Mouse (Mus musculus) midbrain, embryonic 13.5 days (tissue): ENCODE data around the gene Pfdn4. TPM values are rescaled to one million over a fixed set of nuclear protein-coding genes. Genes with fewer than 3 reads are reported as not detected.

Experiments
- ATAC-seq: fragments of 200-750 bp; cut with Nextera tagmentation; 2 replicates; pipeline ENCODE4 v1.8.0; 2017; ENCODE audit warnings: mild to moderate bottlenecking, moderate TSS enrichment, moderate library complexity
- H3K27ac ChIP-seq: fragments of 300-500 bp; sonication (generic); 2 replicates; pipeline ENCODE4 v1.5.1; 2015; ENCODE audit warnings: inconsistent platforms, mild to moderate bottlenecking, moderate library complexity
- H3K27me3 ChIP-seq: fragments of 300-500 bp; sonication (generic); 2 replicates; pipeline ENCODE4 v1.6.1; 2015; ENCODE audit warnings: mild to moderate bottlenecking, inconsistent platforms
- H3K36me3 ChIP-seq: fragments of 300-500 bp; sonication (generic); 2 replicates; pipeline ENCODE4 v1.6.1; 2015; ENCODE audit warnings: mild to moderate bottlenecking, inconsistent platforms
- H3K4me1 ChIP-seq: fragments of 300-500 bp; sonication (generic); replicated peaks from 2 replicates; pipeline ENCODE4 v1.6.1; 2015; ENCODE audit warnings: inconsistent platforms
- H3K4me2 ChIP-seq: fragments of 300-500 bp; sonication (generic); replicated peaks from 2 replicates; pipeline ENCODE4 v1.6.1; 2015; ENCODE audit warnings: moderate library complexity, mild to moderate bottlenecking, inconsistent platforms
- H3K4me3 ChIP-seq: fragments of 300-500 bp; sonication (generic); replicated peaks from 2 replicates; pipeline ENCODE4 v1.5.1; 2015; ENCODE audit warnings: mild to moderate bottlenecking, inconsistent platforms
- H3K9ac ChIP-seq: fragments of 300-500 bp; sonication (generic); replicated peaks from 2 replicates; pipeline ENCODE4 v1.6.1; 2015; ENCODE audit warnings: mild to moderate bottlenecking, inconsistent platforms
- H3K9me3 ChIP-seq: fragments of 300-500 bp; sonication (generic); 2 replicates; pipeline ENCODE4 v1.6.1; 2016; ENCODE audit warnings: mild to moderate bottlenecking, inconsistent platforms
- WGBS: fragments of 180-500 bp; shearing (Covaris S2); methylation state at CpG from one replicate; pipeline ENCODE4 v1.1.7; 2015; 5-methylcytosine and 5-hydroxymethylcytosine counted together
- polyA plus RNA-seq: library from polyadenylated mRNA; unstranded; fragments of >200 nt; fragmentation: Nextera tagmentation; extraction: Ambion mirVana; gene quantifications from 2 replicates; pipeline ENCODE4 v1.2.1, GENCODE M21; 2015

The Pfdn4 gene
- polyA plus RNA-seq, 1 experiment from 2014 or later: 127 TPM

DNA sequence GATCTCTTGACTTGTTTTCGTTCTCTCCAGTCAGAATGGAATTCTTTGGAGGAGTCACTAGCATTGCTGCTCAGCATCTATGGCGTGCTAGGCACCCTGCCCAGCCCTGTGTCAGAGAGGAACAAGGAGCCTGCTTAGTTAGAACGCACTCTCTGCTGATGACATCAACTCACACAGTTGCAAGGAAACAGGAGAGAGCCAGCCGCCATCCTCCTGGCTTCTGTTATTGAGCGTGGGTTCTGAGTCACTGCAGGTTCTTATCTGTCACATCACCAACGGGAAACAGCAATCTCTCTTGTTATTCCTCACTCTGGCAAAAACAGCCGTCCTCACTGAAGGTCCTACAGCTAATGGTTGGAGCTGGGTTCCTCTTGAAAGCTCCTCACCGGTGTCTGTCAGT lies 7.1 kb downstream of the Pfdn4 start:
- WGBS: 71% methylated on average over 8 of the region's 8 CpGs
- H3K4me3 ChIP-seq: no peak overlapping the region
- H3K36me3 ChIP-seq: no peaks in the 10 kb centered on the region
- H3K27me3 ChIP-seq: peaks cover 24% of the 10 kb centered on the region
- no peak overlapping the region for H3K9ac ChIP-seq
- H3K4me1 ChIP-seq: peaks cover 5% of the 10 kb centered on the region; the same call in 1 of the 2 replicates
- H3K4me2 ChIP-seq: no peak overlapping the region
- H3K27ac ChIP-seq: no peak overlapping the region
- no peak for ATAC-seq
- H3K9me3 ChIP-seq: no peaks in the 10 kb centered on the region

DNA sequence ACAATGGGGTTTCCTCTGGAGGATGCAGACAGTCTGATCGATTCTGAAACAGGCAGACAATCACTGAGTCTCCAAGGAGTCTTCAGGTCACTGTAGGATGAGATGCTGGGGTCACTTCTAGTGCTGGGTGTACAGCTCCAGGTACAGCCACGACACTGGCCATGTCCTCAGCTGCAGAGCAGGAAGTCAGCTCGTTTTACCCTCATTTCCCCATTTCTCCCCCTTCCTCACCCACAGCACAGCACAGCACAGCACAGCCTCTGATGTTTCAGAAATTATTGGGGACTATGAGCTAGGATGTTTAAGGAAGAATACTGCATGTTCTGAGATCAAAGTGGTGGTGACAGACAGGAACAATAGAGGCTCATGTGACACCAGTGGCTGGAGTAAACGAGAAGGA lies 7.8 kb downstream of the Pfdn4 start:
- Histone ChIP-seq H3K27ac (no peak overlapping the region), H3K4me1 (peaks cover 10% of the 10 kb centered on the region), H3K9ac (no peak overlapping the region), H3K4me3 (no peak overlapping the region), H3K4me2 (no peak overlapping the region), H3K27me3 (peaks cover 18% of the 10 kb centered on the region), H3K36me3 (no peaks in the 10 kb centered on the region), H3K9me3 (no peaks in the 10 kb centered on the region)
- no peak for ATAC-seq
- WGBS: 43% methylated on average over 4 of the region's 4 CpGs

DNA sequence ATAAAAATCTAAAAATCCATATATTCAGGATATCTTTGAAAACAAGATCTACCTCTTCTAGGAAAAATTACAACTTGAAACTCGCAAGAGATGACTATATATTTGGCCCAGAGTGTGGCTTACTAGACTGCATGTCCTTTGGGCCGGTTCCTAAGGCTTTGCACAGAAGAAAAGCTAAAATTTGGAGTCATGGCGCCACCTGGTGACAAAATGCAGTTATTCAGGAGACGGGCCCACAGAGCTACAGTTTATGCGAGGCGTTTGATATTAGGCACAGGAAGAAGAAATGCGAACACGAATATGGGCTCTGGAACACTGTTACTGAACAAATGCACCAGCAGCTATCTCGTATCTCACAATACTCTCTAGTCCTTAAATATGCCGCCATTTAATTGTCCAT lies 11.5 kb downstream of the Pfdn4 start:
- no peak overlapping the region for H3K4me2 ChIP-seq
- H3K9ac ChIP-seq: no peak overlapping the region
- peaks cover 22% of the 10 kb centered on the region for H3K4me1 ChIP-seq
- H3K4me3 ChIP-seq: no peak overlapping the region
- H3K9me3 ChIP-seq: no peaks in the 10 kb centered on the region
- no peak overlapping the region for H3K27ac ChIP-seq
- H3K27me3 ChIP-seq: peaks cover 11% of the 10 kb centered on the region; the same call in 1 of the 2 replicates
- ATAC-seq: no peak; the same call in 1 of the 2 replicates
- no peaks in the 10 kb centered on the region for H3K36me3 ChIP-seq
- WGBS: 7% methylated on average over 10 of the region's 10 CpGs

DNA sequence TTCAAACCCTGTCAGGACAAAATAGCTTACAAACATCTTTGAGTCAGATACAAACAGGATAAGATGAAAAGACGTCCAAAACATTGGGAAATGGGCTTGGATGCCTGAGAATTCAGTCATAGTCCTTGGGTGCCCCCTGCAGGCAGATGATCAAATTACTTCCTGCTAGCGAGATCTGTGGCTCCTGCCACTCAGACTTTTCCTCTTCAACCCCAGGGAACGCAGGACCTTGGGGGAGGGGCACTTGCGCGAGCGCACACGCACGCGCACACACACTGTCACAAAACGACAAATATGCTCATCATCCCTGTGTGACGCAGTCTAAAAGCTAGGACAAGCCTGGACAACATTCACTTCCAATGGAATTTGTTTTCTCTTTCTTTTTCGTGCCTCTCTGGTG lies 12.6 kb downstream of the Pfdn4 start:
- peak; percentile 26; the same call in 1 of the 2 replicates for ATAC-seq
- 2% methylated on average over 12 of the region's 12 CpGs for WGBS
- Histone ChIP-seq H3K9ac (no peak overlapping the region), H3K36me3 (no peaks in the 10 kb centered on the region), H3K4me1 (peaks cover 33% of the 10 kb centered on the region), H3K27ac (no peak overlapping the region), H3K9me3 (no peaks in the 10 kb centered on the region), H3K27me3 (peaks cover 7% of the 10 kb centered on the region; the same call in 1 of the 2 replicates), H3K4me2 (peak overlapping the region; percentile 51), H3K4me3 (peak overlapping the region; percentile 23)

DNA sequence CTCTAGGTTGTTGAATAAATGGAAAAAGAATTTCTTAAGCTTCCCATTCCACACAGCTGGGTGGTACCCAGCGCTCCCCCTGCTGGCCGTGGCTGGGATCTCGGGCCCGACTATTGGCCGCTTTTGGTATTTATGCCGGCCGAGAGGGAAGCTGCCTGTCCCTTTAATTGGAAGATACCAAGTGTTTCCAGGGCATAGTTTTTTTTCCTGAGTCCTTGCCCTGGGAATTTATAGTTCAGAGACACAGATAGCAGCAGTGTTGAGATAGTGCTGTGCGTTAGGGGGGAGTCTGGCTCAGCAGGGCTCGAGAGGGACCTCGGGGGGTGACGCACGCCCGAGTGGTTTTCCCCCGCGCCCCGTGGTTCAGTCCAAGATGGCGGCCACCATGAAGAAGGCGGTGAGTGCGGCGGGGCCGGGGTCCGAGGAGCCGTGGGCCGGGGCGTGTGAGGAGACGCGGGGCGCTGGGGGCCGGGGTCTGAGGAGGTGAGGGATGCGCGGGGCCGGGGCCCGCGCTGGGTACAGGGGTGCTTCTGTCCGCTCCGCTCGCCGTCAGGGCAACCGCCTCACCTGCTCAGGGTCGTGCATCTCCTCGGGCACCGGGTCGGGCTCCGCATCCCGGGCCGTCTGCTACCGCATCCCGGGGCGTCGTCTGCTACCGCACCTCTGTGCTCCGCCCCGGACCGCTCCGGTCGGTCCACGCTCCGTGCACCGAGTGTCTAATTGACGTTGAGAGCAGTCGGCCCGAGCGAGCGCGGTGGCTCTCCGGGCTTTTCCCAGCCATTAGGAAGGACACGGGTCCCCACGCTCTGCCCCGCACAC lies 15.1 kb downstream of the Pfdn4 start:
- Histone ChIP-seq H3K4me1 (peaks cover 36% of the 10 kb centered on the region), H3K9me3 (no peaks in the 10 kb centered on the region), H3K4me3 (peak overlapping the region; percentile 95), H3K4me2 (peak overlapping the region; percentile 83), H3K27me3 (peaks cover 7% of the 10 kb centered on the region; the same call in 1 of the 2 replicates), H3K27ac (peak overlapping the region; percentile 79), H3K36me3 (peaks cover 10% of the 10 kb centered on the region), H3K9ac (peak overlapping the region; percentile 94)
- peak; percentile 77 for ATAC-seq
- under 1% methylated on average over 69 of the region's 69 CpGs for WGBS

DNA sequence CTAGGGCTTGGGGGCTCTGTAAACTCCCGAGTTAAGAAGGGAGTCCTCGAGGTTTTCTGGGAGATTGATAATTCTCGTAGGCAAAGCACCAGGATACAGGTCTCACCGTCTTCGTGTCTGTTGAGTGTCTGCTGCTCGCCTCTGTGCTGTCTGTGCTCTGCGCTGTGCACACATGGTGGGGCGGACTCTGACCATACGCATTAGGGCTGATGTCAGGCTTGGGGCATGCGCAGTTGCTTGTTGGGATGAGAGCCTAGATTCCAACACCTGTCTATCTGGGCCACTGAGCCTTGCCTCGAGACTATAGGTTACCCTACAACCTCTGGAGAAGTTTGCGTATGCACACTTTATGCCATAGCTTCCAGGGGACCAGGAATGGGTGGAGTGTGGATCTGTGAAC lies 17.5 kb downstream of the Pfdn4 start:
- H3K27me3 ChIP-seq: peaks cover 3% of the 10 kb centered on the region; the same call in 1 of the 2 replicates
- no peaks in the 10 kb centered on the region for H3K9me3 ChIP-seq
- no peak overlapping the region for H3K4me2 ChIP-seq
- peaks cover 32% of the 10 kb centered on the region for H3K4me1 ChIP-seq
- ATAC-seq: no peak
- H3K9ac ChIP-seq: no peak overlapping the region
- H3K27ac ChIP-seq: no peak overlapping the region
- H3K36me3 ChIP-seq: peaks cover 33% of the 10 kb centered on the region
- H3K4me3 ChIP-seq: no peak overlapping the region
- 97% methylated on average over 12 of the region's 12 CpGs for WGBS

DNA sequence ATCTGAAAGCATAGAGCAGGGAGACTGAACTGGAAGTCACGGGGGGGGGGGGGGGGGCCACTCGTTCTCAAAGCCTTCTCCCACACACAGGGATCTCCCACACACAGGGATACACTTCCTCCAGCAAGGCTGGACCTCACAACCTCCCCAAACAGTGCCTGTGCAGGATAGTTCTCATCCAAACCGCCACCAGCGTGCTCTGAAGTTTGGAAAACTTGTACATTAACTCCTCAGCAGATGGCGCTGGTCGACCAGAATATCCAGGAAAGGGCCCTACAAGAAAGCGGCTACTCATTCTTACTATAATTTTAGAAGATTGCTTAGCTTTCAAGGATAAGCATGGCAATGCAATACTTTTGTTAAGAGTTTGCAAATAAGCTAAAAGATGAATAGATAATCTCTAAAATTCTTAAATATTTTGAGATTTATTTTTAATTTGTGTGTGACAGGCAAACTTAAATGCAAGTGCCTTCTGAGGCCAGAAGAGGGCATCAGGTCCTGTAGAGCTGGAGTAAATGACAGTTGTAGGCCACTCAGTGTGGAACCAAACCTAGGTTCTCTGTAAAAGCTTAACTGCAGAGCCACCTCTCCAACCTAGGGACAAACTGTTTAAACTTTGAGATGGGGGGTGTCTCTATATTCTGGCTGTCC lies 24.2 kb downstream of the Pfdn4 start:
- 0 out of 2 replicates have a peak, but pooled peaks cover 5% of the 10 kb centered on the region for H3K4me1 ChIP-seq
- peak; percentile 63; the same call in 1 of the 2 replicates for ATAC-seq
- no peak overlapping the region for H3K4me2 ChIP-seq
- H3K27ac ChIP-seq: no peak overlapping the region
- H3K9ac ChIP-seq: no peak overlapping the region
- H3K27me3 ChIP-seq: no peaks in the 10 kb centered on the region
- WGBS: 9% methylated on average over 7 of the region's 7 CpGs
- H3K36me3 ChIP-seq: peaks cover 40% of the 10 kb centered on the region
- no peaks in the 10 kb centered on the region for H3K9me3 ChIP-seq
- H3K4me3 ChIP-seq: no peak overlapping the region

DNA sequence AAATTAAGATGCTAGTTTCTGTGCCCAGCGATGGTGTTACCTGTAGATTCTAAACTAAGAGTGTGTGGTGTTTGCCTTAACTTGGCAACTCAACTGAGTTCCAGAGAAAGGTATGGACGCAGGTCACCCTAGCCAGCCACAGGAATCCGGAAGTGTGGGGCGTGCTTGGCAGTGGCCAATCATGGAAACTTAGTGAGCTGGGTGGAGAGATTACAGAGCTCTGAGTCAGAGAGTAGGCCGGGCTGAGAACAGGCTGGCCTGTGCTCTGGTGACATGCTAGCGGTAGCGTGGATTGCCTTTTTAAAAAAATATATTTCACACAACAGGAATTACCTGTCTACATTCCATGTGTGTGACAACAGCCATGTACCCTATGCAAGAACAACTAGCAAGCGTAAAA lies 30.3 kb downstream of the Pfdn4 start:
- Histone ChIP-seq H3K27ac (no peak overlapping the region), H3K9me3 (no peaks in the 10 kb centered on the region), H3K36me3 (no peaks in the 10 kb centered on the region), H3K4me2 (no peak overlapping the region), H3K27me3 (no peaks in the 10 kb centered on the region), H3K4me1 (no peaks in the 10 kb centered on the region), H3K9ac (no peak overlapping the region), H3K4me3 (no peak overlapping the region)
- 91% methylated on average over 8 of the region's 8 CpGs for WGBS
- no peak for ATAC-seq

DNA sequence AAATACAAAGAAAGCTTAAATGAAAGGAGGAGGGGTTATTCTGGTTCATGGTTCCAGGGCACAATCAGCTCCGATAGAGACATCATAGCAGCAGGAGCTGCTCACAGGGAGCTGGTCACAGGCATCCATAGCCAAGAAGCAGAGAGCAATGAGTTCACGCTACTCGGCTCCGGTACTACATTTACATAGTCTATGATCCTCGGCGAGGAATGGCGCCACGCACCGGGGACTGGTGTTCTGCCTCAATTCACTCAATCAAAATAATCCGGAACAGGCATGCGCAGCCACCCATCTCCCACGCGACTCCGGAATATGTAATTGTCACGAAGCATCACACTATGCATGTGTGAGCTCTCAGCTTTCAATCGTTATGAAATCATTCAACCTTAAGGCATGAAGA lies 31.8 kb downstream of the Pfdn4 start:
- no peak overlapping the region for H3K9ac ChIP-seq
- no peak for ATAC-seq
- H3K27ac ChIP-seq: no peak overlapping the region
- no peak overlapping the region for H3K4me2 ChIP-seq
- no peaks in the 10 kb centered on the region for H3K27me3 ChIP-seq
- no peaks in the 10 kb centered on the region for H3K36me3 ChIP-seq
- no peaks in the 10 kb centered on the region for H3K4me1 ChIP-seq
- H3K9me3 ChIP-seq: no peaks in the 10 kb centered on the region
- 91% methylated on average over 16 of the region's 16 CpGs for WGBS
- H3K4me3 ChIP-seq: no peak overlapping the region

DNA sequence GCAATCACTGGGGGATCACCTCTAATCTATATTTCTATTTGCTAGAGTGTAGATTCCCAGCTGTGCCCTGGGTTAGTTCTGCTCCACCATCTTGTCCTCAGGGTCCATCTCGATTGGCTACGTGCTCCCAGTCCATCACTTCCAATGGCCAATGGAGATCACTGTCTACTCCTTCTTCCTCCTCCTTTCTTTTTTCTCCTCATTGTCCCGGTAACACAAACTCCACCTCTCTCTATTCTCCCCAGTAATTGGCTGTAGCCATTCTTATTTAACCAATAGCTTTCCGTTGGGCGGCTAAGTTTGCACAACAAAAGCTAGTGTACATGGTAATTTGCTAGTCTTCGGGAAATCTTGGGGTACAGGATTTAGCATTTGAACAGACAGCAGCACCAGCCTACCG lies 33.5 kb downstream of the Pfdn4 start:
- H3K4me3 ChIP-seq: no peak overlapping the region
- no peaks in the 10 kb centered on the region for H3K27me3 ChIP-seq
- H3K36me3 ChIP-seq: no peaks in the 10 kb centered on the region
- no peak for ATAC-seq
- no peak overlapping the region for H3K27ac ChIP-seq
- 83% methylated on average over 7 of the region's 7 CpGs for WGBS
- no peak overlapping the region for H3K4me2 ChIP-seq
- H3K9me3 ChIP-seq: no peaks in the 10 kb centered on the region
- H3K9ac ChIP-seq: no peak overlapping the region
- H3K4me1 ChIP-seq: no peaks in the 10 kb centered on the region

DNA sequence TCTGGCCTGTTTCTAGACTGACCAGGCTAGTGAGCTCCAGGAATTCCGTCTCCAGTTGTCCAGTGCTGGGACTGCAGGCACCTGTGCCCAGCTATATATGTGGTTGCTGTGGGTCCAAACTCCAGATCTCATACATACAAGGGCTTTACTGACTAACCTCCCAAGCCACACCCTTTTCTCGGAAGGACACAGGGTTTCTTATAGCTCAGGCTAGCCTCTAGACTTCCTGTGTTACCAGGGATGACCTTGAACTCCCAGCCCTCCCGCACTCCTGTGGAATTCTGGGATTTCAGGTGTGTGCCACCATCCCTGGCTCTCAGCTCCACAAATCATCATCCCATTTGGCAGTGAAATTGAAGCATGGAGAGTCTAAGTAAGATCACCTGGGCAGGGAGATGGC lies 34.0 kb downstream of the Pfdn4 start:
- no peak for ATAC-seq
- Histone ChIP-seq H3K4me3 (no peak overlapping the region), H3K36me3 (no peaks in the 10 kb centered on the region), H3K9ac (no peak overlapping the region), H3K27ac (no peak overlapping the region), H3K4me2 (no peak overlapping the region), H3K9me3 (no peaks in the 10 kb centered on the region), H3K27me3 (no peaks in the 10 kb centered on the region), H3K4me1 (no peaks in the 10 kb centered on the region)
- WGBS: 96% methylated on average over 3 of the region's 3 CpGs

DNA sequence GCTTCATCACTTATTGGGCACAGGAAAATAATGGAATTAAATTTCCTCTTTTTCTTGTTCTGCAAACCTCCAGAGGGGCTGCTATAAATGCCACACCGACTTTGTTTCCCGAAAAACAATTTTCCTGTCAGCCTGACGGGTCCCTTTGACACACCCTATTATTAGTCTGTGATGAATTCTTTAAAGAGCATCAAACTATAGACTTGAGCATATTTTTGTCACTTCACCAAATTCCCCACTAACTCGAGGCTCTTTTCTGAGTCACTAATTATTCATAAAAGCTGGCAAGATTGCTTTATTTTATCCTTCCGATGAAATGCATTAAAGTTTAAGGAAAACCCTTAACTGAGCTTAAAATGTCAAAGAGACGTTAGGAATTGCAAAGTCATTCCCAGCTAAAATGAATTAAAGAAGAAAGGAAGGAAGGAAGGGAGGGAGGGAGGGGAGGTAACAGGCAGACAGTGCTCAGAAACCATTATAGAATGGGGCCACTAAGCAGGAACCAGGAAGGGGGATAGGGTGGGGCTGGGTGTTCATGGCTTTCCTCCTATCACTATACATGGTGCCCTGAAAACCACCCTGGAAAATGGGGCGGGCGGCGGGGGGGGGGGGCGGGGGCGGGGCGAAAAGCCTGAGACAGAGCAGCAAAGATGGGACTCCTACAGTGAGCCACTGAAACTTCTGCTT lies 38.0 kb downstream of the Pfdn4 start:
- ATAC-seq: no peak
- H3K4me3 ChIP-seq: no peak overlapping the region
- no peak overlapping the region for H3K9ac ChIP-seq
- no peaks in the 10 kb centered on the region for H3K36me3 ChIP-seq
- H3K9me3 ChIP-seq: no peaks in the 10 kb centered on the region
- no peak overlapping the region for H3K27ac ChIP-seq
- no peak overlapping the region for H3K4me2 ChIP-seq
- 65% methylated on average over 12 of the region's 12 CpGs for WGBS
- no peaks in the 10 kb centered on the region for H3K27me3 ChIP-seq
- H3K4me1 ChIP-seq: no peaks in the 10 kb centered on the region
